Mouse (Mus musculus) heart, adult 2 months (tissue): ENCODE data around the gene Wwox.

Source experiments
- CTCF ChIP-seq: fragments of 200-600 bp; IDR thresholded peaks from 2 replicates; pipeline ENCODE4 v1.8.1; 2022; ENCODE audit warnings: antibody characterized with exemption, mild to moderate bottlenecking, moderate library complexity
- EP300 ChIP-seq: fragments of 200-500 bp; IDR thresholded peaks from 2 replicates; pipeline ENCODE4 v1.6.1; 2011; ENCODE audit warnings: low read depth, low read length, control low read depth; ENCODE audit not compliant: insufficient read depth
- POLR2A ChIP-seq: fragments of 200-500 bp; IDR thresholded peaks from 2 replicates; pipeline ENCODE4 v1.6.1; 2011; ENCODE audit warnings: mild to moderate bottlenecking, low read depth, low read length, control low read depth; ENCODE audit not compliant: insufficient read depth

DNA sequence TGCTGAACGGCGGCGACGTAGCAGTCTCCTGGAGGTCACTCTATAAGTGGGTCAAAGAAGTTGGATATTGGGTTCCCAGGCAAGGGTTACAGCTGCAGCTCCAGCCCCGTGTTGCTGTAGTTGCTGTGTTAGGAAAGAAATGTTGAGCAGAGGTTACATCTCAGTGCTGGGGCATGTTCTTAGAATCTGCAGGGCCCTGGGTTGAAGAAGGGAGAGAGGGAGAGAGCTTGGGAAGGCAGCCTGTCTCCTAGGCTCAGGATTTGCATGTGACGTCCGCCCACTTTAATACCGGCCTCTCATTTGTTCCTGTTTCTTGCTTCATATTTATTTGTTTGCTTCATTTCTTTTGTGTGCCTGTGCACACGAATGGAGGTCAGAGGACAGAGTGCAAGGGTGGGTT, 410.0 kb downstream of the Wwox start:
- TF ChIP-seq POLR2A (no peak), CTCF (no peak), EP300 (no peak)
